ENCODE assay signal across 17 mouse cellular contexts in the genomic region with DNA sequence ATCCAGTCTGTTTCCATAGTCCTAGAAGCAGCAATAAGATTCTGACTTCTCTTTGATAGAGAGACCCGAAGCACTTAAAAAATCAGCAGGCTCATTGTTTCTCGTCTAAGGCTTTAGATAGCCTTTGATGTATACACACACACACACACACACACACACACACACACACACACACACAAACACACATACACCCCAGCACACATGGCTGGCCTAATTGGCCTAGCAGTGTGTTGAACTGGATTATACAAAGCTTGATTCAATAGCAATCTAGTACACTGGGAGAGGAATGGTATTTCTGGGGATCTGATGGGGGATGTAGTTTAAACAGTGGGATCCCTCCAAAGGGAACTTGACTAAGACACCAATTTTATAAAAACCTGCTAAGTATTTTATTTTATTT.
"Had no signal": no experiment of that assay in that cellular context is flagged by ENCODE, and none has a peak within 500 bp of the region (broad histone marks: within the 10 kb centered on the region; RNA-seq: fewer than 3 reads in every experiment).

No protein-coding gene starts in this region.

- H3K27ac ChIP-seq: midbrain, embryonic 12.5 days; neural tube, embryonic 13.5 days; neural tube, embryonic 15.5 days had no signal

- H3K9ac ChIP-seq: lung, embryonic 14.5 days; midbrain, embryonic 12.5 days; neural tube, embryonic 13.5 days; neural tube, embryonic 15.5 days had no signal

- H3K27me3 ChIP-seq: midbrain, embryonic 12.5 days; neural tube, embryonic 13.5 days; neural tube, embryonic 15.5 days had no signal

- H3K4me2 ChIP-seq: lung, embryonic 14.5 days; midbrain, embryonic 12.5 days; neural tube, embryonic 13.5 days; neural tube, embryonic 15.5 days had no signal

- H3K4me3 ChIP-seq: midbrain, embryonic 12.5 days; myocyte; neural tube, embryonic 13.5 days; neural tube, embryonic 15.5 days had no signal

- ATAC-seq: midbrain, embryonic 16.5 days had no signal

- DNase-seq: lung, adult 18-20 months; lung, embryonic 14.5 days; lung, postnatal 10 days; lung, postnatal 4 days; midbrain, embryonic 14.5 days; right cerebral cortex, adult 18-20 months; right cerebral cortex, postnatal 25 days; right cerebral cortex, postnatal 4 days; spleen, adult 18-20 months; thymus, adult 18-20 months; thymus, postnatal 14 days; thymus, postnatal 36 days had no signal

- H3K36me3 ChIP-seq: midbrain, embryonic 12.5 days had no signal

- H3K4me1 ChIP-seq: neural tube, embryonic 13.5 days; neural tube, embryonic 15.5 days had no signal

- H3K9me3 ChIP-seq: midbrain, embryonic 12.5 days; neural tube, embryonic 13.5 days; neural tube, embryonic 15.5 days had no signal
